Mouse (Mus musculus) CD4-positive, CD25-positive, alpha-beta regulatory T cell (primary cell): ENCODE measurements around the gene Abcb1b. TPM values are rescaled to one million over a fixed set of nuclear protein-coding genes. Genes with fewer than 3 reads are reported as not detected.

Experiments
- polyA plus RNA-seq: library from polyadenylated mRNA; unstranded; fragments of 100-300 nt; shearing (Covaris generic); gene quantifications from one replicate; pipeline ENCODE4 v1.2.1, GENCODE M21; 2017

Abcb1b gene
- polyA plus RNA-seq: 13.0 TPM

DNA sequence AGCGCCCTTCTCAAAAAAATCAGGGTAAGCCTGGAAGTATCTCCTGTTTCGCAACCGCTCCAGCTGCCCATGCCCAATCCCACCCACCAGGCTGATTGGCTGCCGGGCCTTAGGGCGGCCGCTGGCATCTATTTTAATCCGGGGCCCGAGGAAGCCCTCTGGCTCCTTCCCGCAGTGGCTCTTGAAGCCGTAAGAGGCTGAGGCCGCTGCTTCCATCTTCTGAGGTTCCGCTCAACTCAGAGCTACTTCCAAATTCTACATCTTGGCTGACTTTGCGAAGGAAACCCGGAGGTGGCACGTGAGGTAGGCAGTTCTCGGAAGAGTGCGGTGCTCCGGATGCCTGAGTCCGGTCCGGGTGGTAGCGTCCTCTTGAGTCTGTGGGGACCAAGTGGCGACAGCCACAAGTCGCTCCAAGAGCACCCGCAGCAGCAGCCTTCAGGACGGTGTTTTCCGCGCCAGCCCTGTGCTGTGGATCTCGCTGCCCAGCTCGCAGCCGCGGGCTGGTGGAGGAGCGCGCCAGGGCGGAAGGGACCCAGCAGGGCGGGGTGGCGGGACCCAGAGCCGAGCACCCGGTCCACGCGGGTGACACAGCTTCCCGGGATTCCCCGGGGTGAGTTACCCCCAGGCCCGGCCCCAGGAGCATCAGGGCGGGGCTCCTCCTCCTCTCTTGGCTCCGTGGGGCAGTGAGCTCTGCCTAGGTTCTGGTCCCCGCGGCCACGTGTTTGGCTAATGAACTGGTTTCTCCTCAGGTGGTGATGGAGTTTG lies at the start of gene Abcb1b:
Gene Abcb1b, plus strand, starts transcription at position 161 of the 765 bp plus-strand sequence.

DNA sequence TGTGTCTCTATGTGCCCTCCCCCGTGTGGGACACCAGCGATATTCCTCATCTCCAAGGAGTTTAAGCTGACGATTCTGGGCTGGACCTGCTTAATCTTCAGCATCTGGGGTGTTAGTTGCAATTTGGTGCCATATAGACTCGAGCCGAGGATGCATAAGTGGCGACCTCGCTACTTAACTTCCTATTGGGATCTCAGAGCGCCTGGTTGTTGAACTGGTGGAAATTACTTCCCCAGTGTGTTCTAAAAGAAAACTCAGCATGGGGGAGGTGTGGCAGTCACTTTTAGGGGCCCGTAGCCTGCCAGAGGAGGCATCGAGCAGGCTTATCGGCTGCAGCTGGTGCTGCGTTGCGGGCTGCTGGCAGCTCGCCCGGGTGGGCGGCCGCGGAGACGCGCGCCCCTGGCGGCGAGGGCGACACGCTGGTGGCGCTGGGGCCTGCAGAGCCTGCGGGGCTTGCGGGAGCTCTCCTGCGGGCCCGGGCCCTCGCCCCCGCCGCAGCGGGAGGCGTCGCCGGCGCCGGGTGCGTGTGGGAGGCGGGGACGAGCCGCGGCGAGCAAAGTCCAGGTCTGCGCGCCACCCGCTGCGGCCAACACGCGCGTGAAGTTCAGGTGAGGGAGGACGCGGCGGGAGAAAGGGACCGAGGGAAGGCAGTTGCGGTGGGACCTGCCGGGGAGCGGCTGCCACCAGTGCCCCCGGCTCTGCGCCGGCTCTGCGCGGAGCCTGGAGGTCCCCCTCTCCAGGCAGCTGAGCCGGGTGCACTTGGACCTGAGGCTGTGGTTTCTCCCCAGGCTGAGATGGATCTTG lies 95.6 kb downstream of the Abcb1b start, which contains the start of gene Abcb4:
Gene Abcb4, plus strand, starts transcription at position 418 of the 804 bp plus-strand sequence.

Other genes starting within 250 kb of the Abcb1b start
- gene Rundc3b, start 175.2 kb upstream of the Abcb1b start, polyA plus RNA-seq: 11.3 TPM
- gene Abcb1a, start 138.1 kb upstream of the Abcb1b start, polyA plus RNA-seq: 22.2 TPM
- 0.30 TPM for gene Abcb4, start 95.6 kb downstream of the Abcb1b start, polyA plus RNA-seq
- 60.4 TPM for gene Crot, start 199.2 kb downstream of the Abcb1b start, polyA plus RNA-seq